Mouse (Mus musculus) gastrocnemius, postnatal 25 days (tissue): ENCODE data around the gene Gpr108. TPM values are rescaled to one million over a fixed set of nuclear protein-coding genes. Genes with fewer than 3 reads are reported as not detected.

Experiments
- DNase-seq: peaks from one replicate; pipeline ENCODE4 v3.0.0; 2022
- total RNA-seq, 2 experiments: library from RNA; stranded (reverse); gene quantifications; 1 replicate in 1 of 2; 2 replicates in 1 of 2; pipeline ENCODE4 v1.2.3; 2021

Gpr108 gene
- total RNA-seq, 2 experiments from 2014 or later = 20.7 to 22.7 TPM

- peak; percentile 5 for DNase-seq
These were observed 1.4 kb downstream of the Gpr108 start for GRCm38 (mm10) chr17:57246663-57247392.

DNA sequence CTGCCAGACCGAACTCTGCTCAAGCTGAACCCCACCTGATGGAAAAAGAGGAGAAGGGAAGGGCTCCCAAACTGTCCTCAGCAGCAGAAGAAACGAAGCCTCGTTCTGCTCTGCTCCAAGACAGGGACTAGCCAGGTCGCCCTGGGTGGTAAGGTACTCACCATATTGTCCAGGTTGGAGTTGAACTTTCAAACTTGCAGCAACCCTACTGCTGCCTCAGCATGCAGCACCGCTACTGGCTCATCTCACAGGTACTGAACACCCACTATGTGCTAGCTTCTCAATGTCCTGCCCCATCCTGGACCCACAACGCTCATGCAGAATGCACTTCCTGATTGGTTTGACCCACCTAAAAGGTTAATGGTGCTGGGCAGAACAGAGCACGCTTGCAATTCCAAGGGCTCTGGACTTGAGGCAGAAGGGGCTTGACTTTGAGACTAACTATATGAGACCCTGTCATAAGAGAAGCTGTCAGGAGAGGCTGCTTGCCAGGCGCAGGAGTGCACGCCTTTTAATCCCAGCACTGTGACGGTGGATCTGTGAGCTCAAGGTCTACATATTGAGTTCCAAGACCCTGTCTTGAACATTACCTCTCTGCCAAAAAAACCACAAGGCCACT, 2.8 kb downstream of the Gpr108 start:
- no peak for DNase-seq

DNA sequence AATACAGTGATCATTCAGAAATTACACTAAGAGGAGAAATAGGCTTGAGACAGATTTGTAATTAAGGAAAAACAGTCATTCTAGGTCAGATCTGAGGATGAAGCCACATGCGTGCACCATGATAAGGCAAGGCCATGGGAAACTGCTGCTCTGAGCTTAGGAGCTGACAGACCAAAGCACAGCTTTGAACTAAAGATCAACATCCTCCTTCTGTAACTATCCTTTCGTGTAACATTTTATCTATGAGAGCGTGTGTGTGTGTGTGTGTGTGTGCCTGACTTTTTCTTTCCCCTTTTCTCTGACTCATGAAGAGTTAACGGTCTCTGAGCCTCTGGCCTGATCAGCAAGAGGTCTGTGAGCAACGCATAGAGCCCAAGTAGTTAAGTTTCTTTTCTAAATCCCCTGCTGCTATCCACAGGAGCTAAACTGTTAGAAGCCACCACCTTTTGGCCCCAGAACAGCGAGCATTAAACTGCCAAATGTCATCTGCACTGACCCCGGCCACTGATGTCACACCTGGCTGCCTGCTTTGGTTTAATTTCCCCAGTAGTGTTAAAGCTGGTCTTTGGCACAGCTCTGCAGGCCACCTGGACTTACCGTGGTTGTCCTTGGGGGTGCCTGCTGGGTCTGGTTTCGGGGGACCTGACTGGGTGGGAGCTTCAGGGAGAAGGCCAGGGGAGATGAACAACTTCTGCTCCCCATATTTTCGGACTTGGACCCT, 4.4 kb downstream of the Gpr108 start:
- no peak for DNase-seq

GRCm38 (mm10) chr17:57237181-57237580, 11.1 kb downstream of the Gpr108 start:
- no peak for DNase-seq

DNA sequence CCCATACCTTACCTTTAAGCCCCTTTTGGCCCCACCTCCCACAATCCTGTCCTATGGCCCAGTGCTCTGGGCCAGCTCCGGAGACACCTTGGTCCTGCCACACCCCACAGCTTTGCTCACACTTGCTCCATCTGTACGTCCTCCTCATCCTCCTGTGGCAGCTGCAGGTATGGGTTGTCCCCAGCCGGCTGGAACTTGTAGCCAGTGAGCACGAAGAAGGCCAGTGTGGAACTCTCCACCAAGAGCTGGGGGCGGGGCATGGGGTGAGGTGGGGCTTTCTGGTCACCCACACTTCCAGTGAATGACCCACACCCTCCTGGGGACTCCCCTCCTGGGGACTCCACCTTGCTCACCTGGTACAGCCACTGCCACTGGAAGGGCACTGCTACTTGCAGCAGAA, 12.4 kb downstream of the Gpr108 start:
- no peak for DNase-seq

DNA sequence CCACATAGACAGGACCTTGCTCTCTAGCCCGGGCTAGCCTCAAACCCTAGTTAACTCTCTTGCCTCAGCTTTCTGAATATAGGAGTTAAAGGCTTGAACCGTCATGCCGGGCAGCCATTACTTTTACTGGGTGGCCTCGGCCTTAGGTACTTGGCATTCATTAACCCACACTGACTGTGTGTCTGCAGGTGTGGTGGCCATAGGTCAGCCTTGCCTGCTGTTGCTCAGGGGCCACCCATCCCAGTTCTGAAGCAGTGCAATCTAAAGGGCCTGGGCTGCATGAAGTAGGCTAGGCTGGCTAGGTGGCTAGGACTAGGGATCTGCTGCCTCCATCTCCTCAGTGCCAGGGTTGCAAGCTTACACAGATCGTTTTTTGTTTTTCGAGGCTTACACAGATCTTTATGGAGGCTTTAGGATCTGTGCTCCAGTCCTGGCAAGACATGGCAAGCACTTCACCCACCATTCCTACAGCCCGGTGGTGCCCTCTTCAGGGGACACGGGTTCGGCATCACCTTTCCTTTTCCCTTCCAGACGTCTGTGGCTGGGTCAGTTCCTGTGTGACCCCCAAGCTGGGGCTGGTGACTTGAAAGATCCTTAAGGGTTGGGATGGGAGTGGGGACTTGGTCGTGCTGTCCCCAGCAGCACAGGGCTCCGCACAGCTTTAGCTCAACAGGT, 13.9 kb downstream of the Gpr108 start:
- DNase-seq = no peak

DNA sequence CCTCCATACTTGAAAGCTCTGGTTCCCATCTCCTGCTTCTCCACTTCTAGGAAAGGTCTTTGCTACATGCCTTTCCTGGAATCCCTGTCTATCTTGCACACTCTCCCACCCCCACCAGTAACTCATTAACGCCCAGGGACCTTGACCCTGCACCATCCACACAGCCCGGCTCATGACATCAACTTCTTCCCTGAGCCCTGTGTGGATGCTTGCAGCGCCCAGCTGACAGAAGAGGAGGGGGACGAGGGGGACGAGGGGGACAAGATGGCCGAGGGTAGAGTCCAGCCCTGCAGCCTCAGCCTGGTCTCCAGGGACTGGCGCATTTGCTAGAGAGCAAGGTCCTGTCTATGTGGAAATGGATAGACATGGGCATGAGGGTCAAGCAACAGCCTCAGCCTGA, 15.2 kb downstream of the Gpr108 start:
- DNase-seq = no peak

GRCm38 (mm10) chr17:57232200-57232599, 16.0 kb downstream of the Gpr108 start:
- no peak for DNase-seq

- no peak for DNase-seq
These were observed 16.9 kb downstream of the Gpr108 start for GRCm38 (mm10) chr17:57231321-57231771.

- no peak for DNase-seq
These were observed 17.5 kb downstream of the Gpr108 start for GRCm38 (mm10) chr17:57230728-57231125.

DNA sequence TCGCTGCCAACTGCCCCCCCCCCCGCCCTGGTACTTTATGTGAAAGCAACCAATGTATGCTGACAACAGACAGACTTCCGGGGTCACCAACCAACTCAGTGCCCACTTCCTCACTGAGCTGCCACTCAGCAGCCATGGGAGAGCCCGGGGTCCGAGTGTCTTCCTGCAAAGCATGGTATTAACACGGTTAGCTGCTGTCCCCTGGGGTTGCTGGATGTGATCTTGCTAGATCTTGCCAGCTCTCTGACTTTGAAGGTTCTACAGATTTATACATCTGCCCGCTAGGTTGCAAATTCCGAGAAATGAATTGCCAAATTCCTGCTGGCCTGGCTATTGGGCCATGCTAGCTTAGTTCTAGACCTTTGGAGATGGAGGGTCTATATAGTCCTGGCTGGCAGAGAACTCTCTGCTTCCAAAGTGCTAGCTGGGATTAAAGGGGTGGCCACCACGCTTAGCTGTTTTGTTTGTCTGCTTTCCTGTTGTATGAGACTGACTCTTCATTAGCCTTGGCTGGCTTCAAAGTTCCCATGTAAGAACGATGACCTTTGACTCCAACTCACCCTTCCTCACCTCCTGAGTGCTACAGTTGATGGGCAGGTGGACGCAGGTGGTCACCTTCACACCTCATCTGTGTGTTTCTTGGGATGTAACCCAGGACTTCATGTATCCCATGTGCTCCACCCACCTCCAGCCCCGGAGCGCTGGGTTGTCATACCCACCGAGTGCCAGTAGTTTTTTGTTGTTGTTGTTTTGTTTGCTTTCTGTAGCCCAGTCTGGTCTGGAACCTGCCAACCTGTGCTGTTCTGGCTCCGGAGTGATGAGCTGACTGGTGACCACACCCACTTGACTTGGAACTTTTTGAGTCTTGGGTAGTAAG, 18.2 kb downstream of the Gpr108 start:
- DNase-seq = no peak

DNA sequence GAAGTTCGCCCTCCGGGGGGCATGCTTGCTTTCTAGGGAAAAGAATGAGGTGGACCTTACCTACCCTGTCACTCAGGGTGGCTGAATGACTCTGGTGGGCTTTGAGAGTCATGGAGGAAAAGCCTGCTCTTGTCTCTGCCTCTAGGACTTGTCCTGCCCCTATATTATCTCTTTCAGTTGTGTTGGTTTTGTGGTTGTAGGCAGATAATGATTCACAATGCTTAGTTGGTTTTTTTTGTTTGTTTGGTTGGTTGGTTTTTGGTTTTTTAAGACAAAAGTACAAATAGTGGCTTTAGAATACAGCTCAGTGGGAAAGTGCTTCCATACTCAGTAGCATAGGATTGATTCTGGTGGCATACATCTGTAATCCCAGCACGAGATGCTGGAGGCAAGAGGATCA, 19.4 kb downstream of the Gpr108 start:
- no peak for DNase-seq

DNA sequence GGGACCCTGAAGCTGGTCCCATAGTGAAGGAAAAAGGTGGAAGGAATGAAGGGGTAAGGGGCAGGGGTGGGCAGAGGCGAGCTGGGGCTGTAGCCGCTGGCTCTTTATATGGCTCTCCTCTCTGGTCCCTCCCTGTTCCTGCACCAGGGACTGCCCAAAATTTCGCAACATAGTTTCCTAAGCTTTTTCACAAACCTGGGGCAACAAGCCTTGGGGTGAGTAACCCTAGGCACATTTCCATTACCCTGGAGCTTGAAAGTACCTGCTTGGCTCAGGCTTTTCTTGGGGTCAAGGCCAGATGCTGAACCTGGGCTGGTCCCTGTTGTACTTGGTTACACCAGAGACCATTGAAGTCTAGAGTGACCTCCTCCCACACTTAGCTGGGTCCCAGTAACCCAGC, 20.2 kb downstream of the Gpr108 start, which contains the start of gene C3:
Gene C3 (minus strand): TSS at position 123 of the 400 bp plus-strand sequence.
- DNase-seq = no peak

GRCm38 (mm10) chr17:57227468-57227867, 20.8 kb downstream of the Gpr108 start:
- no peak for DNase-seq

DNA sequence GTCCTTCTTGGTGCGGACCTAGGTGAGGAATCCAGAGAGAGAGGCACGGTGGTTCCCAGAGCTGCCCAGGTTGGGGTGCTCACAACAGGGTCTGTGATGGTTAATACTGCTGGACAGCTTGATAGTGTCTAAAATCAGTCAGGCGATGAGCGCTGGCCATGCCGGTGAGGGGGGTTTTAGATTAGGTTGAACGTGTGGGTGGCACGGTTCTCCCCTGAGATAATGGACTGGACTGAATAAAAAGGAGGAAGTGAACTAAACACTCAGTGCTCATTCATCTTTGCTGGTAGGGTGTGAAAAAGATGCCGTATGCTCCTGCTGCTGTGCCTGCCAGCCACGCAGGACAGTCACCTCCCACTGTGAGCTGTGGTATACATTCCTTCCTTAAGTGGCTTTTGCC, 24.9 kb downstream of the Gpr108 start:
- DNase-seq = no peak

DNA sequence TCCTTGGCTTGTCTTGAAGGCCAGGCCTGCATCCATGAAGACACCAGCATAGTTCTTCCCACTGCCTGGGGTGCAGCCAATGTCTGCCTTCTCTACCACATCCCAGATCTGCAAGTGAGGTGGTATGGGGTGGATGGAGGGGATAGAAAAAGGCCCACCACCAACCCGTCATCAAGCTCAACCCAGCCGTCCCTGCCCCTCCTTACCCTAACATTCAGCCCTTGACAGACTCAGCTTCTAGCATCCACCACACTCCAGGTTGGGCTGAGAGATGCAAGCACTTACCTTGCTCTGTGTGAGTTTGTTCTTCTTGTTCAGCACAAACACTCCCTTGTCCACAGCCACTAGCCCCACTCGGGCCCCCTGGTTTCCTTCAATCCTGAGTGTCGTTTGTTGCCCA, 26.3 kb downstream of the Gpr108 start:
- DNase-seq = no peak

- DNase-seq = no peak
These were observed 28.4 kb downstream of the Gpr108 start for GRCm38 (mm10) chr17:57219884-57220207.

GRCm38 (mm10) chr17:57219167-57219883, 28.9 kb downstream of the Gpr108 start:
- DNase-seq = peak; percentile 66

DNA sequence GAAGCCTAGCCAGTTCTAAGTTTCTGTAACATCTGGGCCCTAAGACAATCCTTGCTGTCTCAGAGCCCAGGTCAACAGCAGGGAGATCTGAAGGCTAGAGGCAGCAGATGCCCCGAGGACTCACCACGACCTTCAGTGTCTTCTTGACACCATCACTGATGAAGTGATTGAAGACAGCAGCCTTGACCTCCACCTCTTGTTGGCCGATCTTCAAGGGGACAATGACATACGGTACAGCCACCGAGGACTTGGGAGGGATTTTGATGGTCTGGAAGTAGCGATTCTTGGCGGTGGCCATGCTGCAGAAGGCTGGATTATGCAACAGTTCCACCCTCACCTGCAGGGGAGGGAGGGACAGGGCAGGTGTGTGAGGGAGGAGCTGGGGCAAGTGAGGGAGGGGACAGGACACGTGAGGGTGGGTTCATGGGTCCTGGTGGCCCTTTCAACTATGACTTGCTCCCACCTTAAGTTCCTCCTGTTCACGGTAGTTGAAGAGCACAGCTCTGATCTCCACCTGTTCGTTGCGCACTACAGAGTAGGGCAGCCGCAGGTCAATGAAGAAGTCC, 29.8 kb downstream of the Gpr108 start:
- DNase-seq = no peak

DNA sequence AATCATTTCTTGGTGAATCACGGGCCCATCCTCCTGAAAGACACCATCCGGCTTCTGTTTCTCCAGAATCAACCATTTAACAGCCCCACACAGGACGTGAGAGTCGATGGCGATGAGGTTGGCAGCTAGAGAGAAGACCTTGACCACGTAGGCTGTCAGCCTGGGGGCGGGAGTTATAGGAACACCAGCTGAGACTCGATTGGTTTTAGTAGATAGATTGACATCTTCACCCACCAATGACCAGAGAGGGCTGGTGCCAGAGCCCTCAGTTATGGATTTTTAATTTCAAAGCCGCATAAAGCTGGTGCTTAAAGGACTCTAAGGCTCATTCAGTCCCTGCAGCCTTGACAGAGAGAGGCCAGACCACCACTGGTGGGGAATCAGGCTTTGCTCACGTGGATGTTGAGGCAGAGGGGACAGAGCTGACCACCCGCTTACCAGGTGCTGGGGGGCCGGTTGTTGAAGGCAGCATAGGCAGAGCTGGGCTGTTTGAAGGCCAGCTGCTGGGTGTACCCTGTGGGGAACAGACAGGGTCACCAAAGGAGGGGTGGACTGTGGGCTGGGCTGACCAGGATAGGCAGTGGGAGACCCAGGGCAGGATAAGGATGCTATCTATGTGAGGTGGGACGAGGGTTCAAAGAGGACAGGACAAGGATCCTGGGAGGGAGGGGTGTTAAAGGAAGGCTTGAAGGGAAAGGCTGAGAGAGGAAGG, 33.4 kb downstream of the Gpr108 start:
- DNase-seq = no peak
